Mouse (Mus musculus): Measurements from ENCODE around the gene Gm10197.

GRCm38 (mm10) chr19:53322438-53323048 lies 49.0 kb downstream of the Gm10197 start:
- no peak for TF ChIP-seq POLR2A (IDR thresholded peaks at IDR 0.05; ENCODE audit: insufficient read length, low read depth)
- TF ChIP-seq POLR2AphosphoS2 (IDR thresholded peaks at IDR 0.05; ENCODE audit: insufficient read length, low read depth): no peak
- TF ChIP-seq MAX (IDR thresholded peaks at IDR 0.05; ENCODE audit: low read depth): no peak
- TF ChIP-seq TCF12 (IDR thresholded peaks at IDR 0.05; ENCODE audit: insufficient read depth, poor library complexity, severe bottlenecking): no peak
- TF ChIP-seq CEBPB (IDR thresholded peaks at IDR 0.05; ENCODE audit: insufficient read depth, poor library complexity, severe bottlenecking): no peak
- TF ChIP-seq REST (IDR thresholded peaks at IDR 0.05; ENCODE audit: insufficient read depth, insufficient read length): no peak
